Mouse (Mus musculus) heart, embryonic 10.5 days (tissue): ENCODE data around the gene Rubcnl. TPM values are rescaled to one million over a fixed set of nuclear protein-coding genes. Genes with fewer than 3 reads are reported as not detected.
A peak's percentile ranks its signal among the peaks of the same experiment; 100 is the strongest.

Experiments
- DNase-seq: peaks from one replicate; pipeline ENCODE4 v3.0.0-alpha.2; 2017; ENCODE audit warnings: low spot score
- H3K27ac ChIP-seq: fragments of 300-500 bp; sonication (generic); 2 replicates; pipeline ENCODE4 v1.5.1; 2016; ENCODE audit warnings: mild to moderate bottlenecking
- H3K27me3 ChIP-seq: fragments of 300-500 bp; sonication (generic); 2 replicates; pipeline ENCODE4 v1.6.1; 2016; ENCODE audit warnings: mild to moderate bottlenecking; ENCODE audit not compliant: poor library complexity, insufficient read depth, severe bottlenecking
- H3K36me3 ChIP-seq: fragments of 300-500 bp; sonication (generic); 2 replicates; pipeline ENCODE4 v1.6.1; 2016; ENCODE audit warnings: mild to moderate bottlenecking, moderate library complexity
- H3K4me1 ChIP-seq: fragments of 300-500 bp; sonication (generic); 2 replicates; pipeline ENCODE4 v1.6.1; 2016; ENCODE audit warnings: mild to moderate bottlenecking
- H3K4me3 ChIP-seq: fragments of 300-500 bp; sonication (generic); 2 replicates; pipeline ENCODE4 v1.5.1; 2016; ENCODE audit warnings: mild to moderate bottlenecking, moderate library complexity
- H3K9me3 ChIP-seq: fragments of 300-500 bp; sonication (generic); 2 replicates; pipeline ENCODE4 v1.6.1; 2016; ENCODE audit warnings: mild to moderate bottlenecking, moderate library complexity
- WGBS: fragments of 180-500 bp; shearing (Covaris S2); methylation state at CpG from one replicate; pipeline ENCODE4 v1.1.7; 2016; 5-methylcytosine and 5-hydroxymethylcytosine counted together
- polyA plus RNA-seq: library from polyadenylated mRNA; unstranded; fragments of >200 nt; fragmentation: Nextera tagmentation; extraction: Ambion mirVana; gene quantifications from 2 replicates; pipeline ENCODE4 v1.2.1, GENCODE M21; 2016

Gene Rubcnl
- polyA plus RNA-seq, 1 experiment from 2014 or later = 0.40 TPM

- 90% methylated on average over 8 of the region's 8 CpGs for WGBS
- no peak for DNase-seq
- H3K36me3 ChIP-seq = no peaks in the 10 kb centered on the region
- H3K4me3 ChIP-seq = no peak overlapping the region
- no peaks in the 10 kb centered on the region for H3K9me3 ChIP-seq
- H3K27me3 ChIP-seq = no peaks in the 10 kb centered on the region
- no peak overlapping the region for H3K27ac ChIP-seq
- no peaks in the 10 kb centered on the region for H3K4me1 ChIP-seq
Measured at GRCm38 (mm10) chr14:75063936-75064335, 48.1 kb downstream of the Rubcnl start.

GRCm38 (mm10) chr14:75064520-75064919, 48.7 kb downstream of the Rubcnl start:
- Histone ChIP-seq H3K4me3 (no peak overlapping the region), H3K9me3 (no peaks in the 10 kb centered on the region), H3K27me3 (no peaks in the 10 kb centered on the region), H3K36me3 (no peaks in the 10 kb centered on the region), H3K4me1 (no peaks in the 10 kb centered on the region), H3K27ac (no peak overlapping the region)
- no peak for DNase-seq
- 74% methylated on average over 7 of the region's 7 CpGs for WGBS

GRCm38 (mm10) chr14:75065211-75065610, 49.4 kb downstream of the Rubcnl start:
- Histone ChIP-seq H3K4me3 (no peak overlapping the region), H3K27me3 (no peaks in the 10 kb centered on the region), H3K4me1 (no peaks in the 10 kb centered on the region), H3K36me3 (no peaks in the 10 kb centered on the region), H3K9me3 (no peaks in the 10 kb centered on the region), H3K27ac (no peak overlapping the region)
- no peak for DNase-seq
- WGBS = 93% methylated on average over 5 of the region's 5 CpGs

- H3K4me1 ChIP-seq = no peaks in the 10 kb centered on the region
- no peaks in the 10 kb centered on the region for H3K36me3 ChIP-seq
- H3K4me3 ChIP-seq = no peak overlapping the region
- 85% methylated on average over 19 of the region's 19 CpGs for WGBS
- H3K9me3 ChIP-seq = no peaks in the 10 kb centered on the region
- H3K27ac ChIP-seq = no peak overlapping the region
- peak; percentile 60 for DNase-seq
- H3K27me3 ChIP-seq = no peaks in the 10 kb centered on the region
Measured at GRCm38 (mm10) chr14:75068430-75069112, 52.7 kb downstream of the Rubcnl start.

GRCm38 (mm10) chr14:75069356-75069979, 53.6 kb downstream of the Rubcnl start:
- WGBS = 61% methylated on average over 7 of the region's 7 CpGs
- DNase-seq = no peak
- Histone ChIP-seq H3K27ac (no peak overlapping the region), H3K27me3 (no peaks in the 10 kb centered on the region), H3K9me3 (no peaks in the 10 kb centered on the region), H3K36me3 (no peaks in the 10 kb centered on the region), H3K4me1 (no peaks in the 10 kb centered on the region), H3K4me3 (no peak overlapping the region)

- Histone ChIP-seq H3K9me3 (no peaks in the 10 kb centered on the region), H3K4me3 (no peak overlapping the region), H3K36me3 (no peaks in the 10 kb centered on the region), H3K27ac (no peak overlapping the region), H3K27me3 (no peaks in the 10 kb centered on the region), H3K4me1 (no peaks in the 10 kb centered on the region)
- WGBS = 68% methylated on average over 15 of the region's 15 CpGs
- DNase-seq = no peak
Measured at GRCm38 (mm10) chr14:75071091-75071490, 55.3 kb downstream of the Rubcnl start.

- WGBS = 80% methylated on average over 10 of the region's 10 CpGs
- no peak overlapping the region for H3K4me3 ChIP-seq
- H3K36me3 ChIP-seq = no peaks in the 10 kb centered on the region
- no peaks in the 10 kb centered on the region for H3K9me3 ChIP-seq
- H3K4me1 ChIP-seq = no peaks in the 10 kb centered on the region
- no peak for DNase-seq
- no peaks in the 10 kb centered on the region for H3K27me3 ChIP-seq
- H3K27ac ChIP-seq = no peak overlapping the region
Measured at GRCm38 (mm10) chr14:75075299-75076180, 59.7 kb downstream of the Rubcnl start.

GRCm38 (mm10) chr14:75077946-75078345, 62.1 kb downstream of the Rubcnl start:
- no peak overlapping the region for H3K4me3 ChIP-seq
- H3K4me1 ChIP-seq = no peaks in the 10 kb centered on the region
- WGBS = 73% methylated on average over 6 of the region's 6 CpGs
- H3K27ac ChIP-seq = no peak overlapping the region
- no peaks in the 10 kb centered on the region for H3K36me3 ChIP-seq
- H3K27me3 ChIP-seq = no peaks in the 10 kb centered on the region
- H3K9me3 ChIP-seq = no peaks in the 10 kb centered on the region
- no peak for DNase-seq

Other genes starting within 250 kb of the Rubcnl start
- gene Lrch1, start 68.2 kb upstream of the Rubcnl start, polyA plus RNA-seq = 10.1 and 14.4 TPM in 2 replicates
- 0.13 TPM in 1 of 2 replicates, not detected in the other for gene Lrrc63, start 114.9 kb downstream of the Rubcnl start, polyA plus RNA-seq
- gene Lcp1, start 115.1 kb downstream of the Rubcnl start, polyA plus RNA-seq = 25.5 and 30.8 TPM in 2 replicates
- gene Cpb2, start 226.3 kb downstream of the Rubcnl start, polyA plus RNA-seq = 0.22 and 5.8 TPM in 2 replicates